Mouse (Mus musculus): Measurements from ENCODE around the gene Rfesd.

Rfesd gene

GRCm38 (mm10) chr13:76017974-76018843, at the start of gene Rfesd:
Rfesd (minus strand) TSS chr13:76018719.
- DNase-seq (ENCODE audit: low read depth), result peak; percentile 93

GRCm38 (mm10) chr13:76064363-76064945, 45.9 kb upstream of the Rfesd start:
- no peak for DNase-seq (ENCODE audit: low read depth)

- DNase-seq (ENCODE audit: low read depth), result no peak
These were observed 45.0 kb upstream of the Rfesd start for GRCm38 (mm10) chr13:76063548-76063947.

GRCm38 (mm10) chr13:76062569-76062968, 44.0 kb upstream of the Rfesd start:
- no peak for DNase-seq (ENCODE audit: low read depth)

- no peak for DNase-seq (ENCODE audit: low read depth)
These were observed 43.6 kb upstream of the Rfesd start for GRCm38 (mm10) chr13:76062126-76062525.

GRCm38 (mm10) chr13:76059591-76059990, 41.1 kb upstream of the Rfesd start:
- no peak for DNase-seq (ENCODE audit: low read depth)

GRCm38 (mm10) chr13:76057267-76058069, 38.9 kb upstream of the Rfesd start:
- no peak for DNase-seq (ENCODE audit: low read depth)

GRCm38 (mm10) chr13:76056896-76057266, 38.4 kb upstream of the Rfesd start, which contains the start of gene Gpr150:
Gpr150 (minus strand) TSS chr13:76056996.
- no peak for DNase-seq (ENCODE audit: low read depth)

GRCm38 (mm10) chr13:76056261-76056724, 37.8 kb upstream of the Rfesd start:
- peak; percentile 70 for DNase-seq (ENCODE audit: low read depth)

- DNase-seq (ENCODE audit: low read depth), result peak; percentile 76
These were observed 37.1 kb upstream of the Rfesd start for GRCm38 (mm10) chr13:76055391-76056232.

GRCm38 (mm10) chr13:76044971-76045370, 26.5 kb upstream of the Rfesd start:
- DNase-seq (ENCODE audit: low read depth), result no peak

- no peak for DNase-seq (ENCODE audit: low read depth)
These were observed 23.9 kb upstream of the Rfesd start for GRCm38 (mm10) chr13:76042455-76042854.

- DNase-seq (ENCODE audit: low read depth), result no peak
These were observed 6.1 kb upstream of the Rfesd start for GRCm38 (mm10) chr13:76024588-76024987.

GRCm38 (mm10) chr13:76021782-76022181, 3.3 kb upstream of the Rfesd start:
- no peak for DNase-seq (ENCODE audit: low read depth)

- no peak for DNase-seq (ENCODE audit: low read depth)
These were observed 403 bp upstream of the Rfesd start for GRCm38 (mm10) chr13:76018844-76019400.

- peak; percentile 69 for DNase-seq (ENCODE audit: low read depth)
These were observed 1.1 kb downstream of the Rfesd start for GRCm38 (mm10) chr13:76017465-76017864.

GRCm38 (mm10) chr13:76014511-76014910, 4.0 kb downstream of the Rfesd start:
- DNase-seq (ENCODE audit: low read depth), result no peak

GRCm38 (mm10) chr13:76003272-76003671, 15.2 kb downstream of the Rfesd start:
- DNase-seq (ENCODE audit: low read depth), result no peak

- DNase-seq (ENCODE audit: low read depth), result no peak
These were observed 26.1 kb downstream of the Rfesd start for GRCm38 (mm10) chr13:75992169-75993028.

- DNase-seq (ENCODE audit: low read depth), result no peak
These were observed 30.4 kb downstream of the Rfesd start for GRCm38 (mm10) chr13:75988096-75988495.
